Mouse (Mus musculus): Measurements from ENCODE around the gene Gm11011. TPM values are rescaled to one million over a fixed set of nuclear protein-coding genes. Genes with fewer than 3 reads are reported as not detected.

Gm11011 gene
- polyA plus RNA-seq, 1 experiment from 2014 or later = not detected

DNA sequence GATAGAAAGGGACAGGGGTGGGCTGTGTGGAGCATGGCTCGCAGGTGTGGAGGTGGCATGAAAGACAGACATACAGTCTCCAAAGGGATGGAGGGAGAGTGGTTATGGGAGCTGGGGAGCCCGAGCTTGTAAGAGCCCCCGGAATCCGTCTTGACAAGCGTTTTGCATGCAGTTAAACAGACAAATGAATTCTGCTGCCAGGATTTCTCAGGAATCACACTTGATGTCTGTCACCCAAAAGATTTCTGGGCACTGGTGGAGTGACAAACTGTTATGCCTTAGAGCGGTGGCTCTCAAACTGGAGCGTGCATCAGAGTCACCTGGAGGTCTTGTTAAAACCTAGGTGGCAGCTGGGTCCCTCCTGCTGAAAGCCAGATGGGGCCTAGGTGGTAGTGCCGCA, 10.4 kb upstream of the Gm11011 start:
- H3K4me3 ChIP-seq (ENCODE audit: low read length) = no peak overlapping the region
- 82% methylated on average over 8 of the region's 8 CpGs for WGBS
- H3K27me3 ChIP-seq (replicated peaks; ENCODE audit: control insufficient read depth, insufficient read depth, low read length) = no peaks in the 10 kb centered on the region
- no peaks in the 10 kb centered on the region for H3K36me3 ChIP-seq (ENCODE audit: control insufficient read depth, insufficient read depth, low read length)
- H3K4me1 ChIP-seq (ENCODE audit: control insufficient read depth, insufficient read depth, low read depth, low read length) = no peaks in the 10 kb centered on the region
- no peak for ATAC-seq
- H3K4me2 ChIP-seq (ENCODE audit: low read length) = no peak overlapping the region
- no peak overlapping the region for H3K9ac ChIP-seq (ENCODE audit: low read depth, low read length)
- no peaks in the 10 kb centered on the region for H3K9me3 ChIP-seq (ENCODE audit: control insufficient read depth, low read length)
- no peak overlapping the region for H3K27ac ChIP-seq (ENCODE audit: low read depth, low read length)

DNA sequence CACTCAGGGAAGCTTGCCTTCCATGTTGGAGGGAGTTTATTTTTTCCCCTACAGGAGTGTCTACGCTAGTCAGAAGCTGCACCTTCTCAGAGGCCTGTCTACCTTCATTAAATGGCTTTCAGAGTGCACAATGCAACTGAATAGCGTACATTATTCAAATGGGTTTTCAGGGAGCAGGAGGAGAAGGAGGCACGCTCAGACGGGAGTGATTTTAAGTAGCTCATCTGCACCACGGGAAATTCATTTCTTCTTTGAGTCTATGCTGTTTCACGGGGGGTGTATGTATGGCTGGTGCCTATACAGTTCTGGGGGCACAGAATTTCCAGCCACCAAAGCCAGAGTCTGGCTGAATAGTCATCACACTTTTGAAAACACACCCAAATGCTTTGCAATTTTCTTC, 9.8 kb upstream of the Gm11011 start:
- no peaks in the 10 kb centered on the region for H3K9me3 ChIP-seq (ENCODE audit: control insufficient read depth, low read length)
- no peak overlapping the region for H3K9ac ChIP-seq (ENCODE audit: low read depth, low read length)
- H3K27me3 ChIP-seq (replicated peaks; ENCODE audit: control insufficient read depth, insufficient read depth, low read length) = no peaks in the 10 kb centered on the region
- no peak overlapping the region for H3K4me2 ChIP-seq (ENCODE audit: low read length)
- no peaks in the 10 kb centered on the region for H3K36me3 ChIP-seq (ENCODE audit: control insufficient read depth, insufficient read depth, low read length)
- ATAC-seq = no peak
- 36% methylated on average over 6 of the region's 6 CpGs for WGBS
- no peaks in the 10 kb centered on the region for H3K4me1 ChIP-seq (ENCODE audit: control insufficient read depth, insufficient read depth, low read depth, low read length)
- no peak overlapping the region for H3K27ac ChIP-seq (ENCODE audit: low read depth, low read length)
- H3K4me3 ChIP-seq (ENCODE audit: low read length) = no peak overlapping the region

- Histone ChIP-seq H3K27ac (ENCODE audit: low read depth, low read length) (no peak overlapping the region), H3K4me2 (ENCODE audit: low read length) (no peak overlapping the region), H3K4me3 (ENCODE audit: low read length) (no peak overlapping the region), H3K27me3 (replicated peaks; ENCODE audit: control insufficient read depth, insufficient read depth, low read length) (no peaks in the 10 kb centered on the region), H3K9me3 (ENCODE audit: control insufficient read depth, low read length) (no peaks in the 10 kb centered on the region), H3K4me1 (ENCODE audit: control insufficient read depth, insufficient read depth, low read depth, low read length) (no peaks in the 10 kb centered on the region), H3K36me3 (ENCODE audit: control insufficient read depth, insufficient read depth, low read length) (no peaks in the 10 kb centered on the region), H3K9ac (ENCODE audit: low read depth, low read length) (no peak overlapping the region)
- no peak for ATAC-seq
- WGBS = 54% methylated on average over 3 of the region's 3 CpGs
Observed at GRCm38 (mm10) chr2:169593742-169594141, 6.2 kb upstream of the Gm11011 start.

DNA sequence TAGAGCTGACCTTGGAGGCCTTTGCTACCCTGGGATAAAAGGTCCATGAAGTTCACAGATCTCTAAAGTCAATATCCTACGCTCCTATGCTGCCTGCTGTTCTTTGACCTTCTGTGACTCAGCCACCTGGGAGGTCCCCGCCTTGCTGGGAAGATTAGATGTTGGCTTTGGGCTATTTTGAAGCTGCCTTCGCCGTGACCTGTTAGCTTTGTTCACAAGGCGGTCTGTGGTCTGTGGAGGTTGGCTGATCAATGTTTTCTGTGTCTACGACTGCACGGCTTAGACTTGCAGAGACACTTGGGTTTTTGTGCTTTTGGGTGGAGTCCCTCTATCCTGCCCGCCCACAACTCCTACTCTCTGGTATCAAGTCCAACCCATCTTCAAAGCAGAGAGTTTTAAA, 2.9 kb upstream of the Gm11011 start:
- no peak for ATAC-seq
- H3K9ac ChIP-seq (ENCODE audit: low read depth, low read length) = no peak overlapping the region
- H3K4me1 ChIP-seq (ENCODE audit: control insufficient read depth, insufficient read depth, low read depth, low read length) = no peaks in the 10 kb centered on the region
- no peak overlapping the region for H3K4me2 ChIP-seq (ENCODE audit: low read length)
- 79% methylated on average over 8 of the region's 8 CpGs for WGBS
- H3K27ac ChIP-seq (ENCODE audit: low read depth, low read length) = no peak overlapping the region
- H3K9me3 ChIP-seq (ENCODE audit: control insufficient read depth, low read length) = no peaks in the 10 kb centered on the region
- no peaks in the 10 kb centered on the region for H3K27me3 ChIP-seq (replicated peaks; ENCODE audit: control insufficient read depth, insufficient read depth, low read length)
- no peak overlapping the region for H3K4me3 ChIP-seq (ENCODE audit: low read length)
- H3K36me3 ChIP-seq (ENCODE audit: control insufficient read depth, insufficient read depth, low read length) = no peaks in the 10 kb centered on the region

DNA sequence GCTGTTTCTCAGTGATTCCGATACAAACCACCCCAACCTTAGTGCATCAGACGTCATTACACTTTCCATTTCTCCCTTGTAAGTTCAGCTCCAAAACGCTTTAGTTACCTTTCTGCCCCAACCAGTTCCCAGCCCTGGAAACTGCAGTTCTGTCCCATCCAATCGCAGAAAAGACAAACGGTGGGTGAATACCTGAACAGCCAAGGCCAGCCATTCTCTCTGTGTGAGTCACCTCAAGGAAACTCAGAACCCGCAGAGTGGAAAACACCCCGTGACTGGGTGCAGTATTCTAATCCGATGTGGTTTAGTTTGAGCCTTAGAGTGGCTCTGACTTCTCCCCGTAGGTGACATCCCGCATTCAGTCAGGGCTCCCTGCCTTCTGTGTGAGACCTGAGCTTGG, 2.2 kb upstream of the Gm11011 start:
- Histone ChIP-seq H3K27me3 (replicated peaks; ENCODE audit: control insufficient read depth, insufficient read depth, low read length) (no peaks in the 10 kb centered on the region), H3K9me3 (ENCODE audit: control insufficient read depth, low read length) (no peaks in the 10 kb centered on the region), H3K27ac (ENCODE audit: low read depth, low read length) (no peak overlapping the region), H3K4me3 (ENCODE audit: low read length) (no peak overlapping the region), H3K4me1 (ENCODE audit: control insufficient read depth, insufficient read depth, low read depth, low read length) (no peaks in the 10 kb centered on the region; the same call in 1 of the 2 replicates), H3K9ac (ENCODE audit: low read depth, low read length) (no peak overlapping the region), H3K36me3 (ENCODE audit: control insufficient read depth, insufficient read depth, low read length) (no peaks in the 10 kb centered on the region), H3K4me2 (ENCODE audit: low read length) (no peak overlapping the region)
- 95% methylated on average over 10 of the region's 10 CpGs for WGBS
- ATAC-seq = no peak

DNA sequence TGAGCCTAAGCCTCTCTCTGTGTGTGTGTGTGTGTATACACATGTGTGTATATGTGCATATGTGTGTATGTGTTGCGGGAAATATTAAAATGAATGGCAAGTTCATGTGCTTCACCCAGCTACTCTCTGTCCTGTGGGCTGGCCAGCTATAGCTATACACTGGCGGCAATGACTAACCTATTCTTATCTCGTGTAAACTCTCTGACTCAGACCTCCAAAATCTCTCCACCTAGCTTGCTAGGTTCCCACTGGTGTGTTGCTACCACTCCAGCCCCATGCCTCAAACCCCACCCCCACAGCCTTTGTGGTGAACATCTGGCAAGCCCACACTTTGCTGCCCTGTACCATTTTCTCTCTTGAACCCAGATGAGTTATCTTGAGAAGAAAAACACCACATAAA, 857 bp downstream of the Gm11011 start:
- Histone ChIP-seq H3K36me3 (ENCODE audit: control insufficient read depth, insufficient read depth, low read length) (no peaks in the 10 kb centered on the region), H3K27ac (ENCODE audit: low read depth, low read length) (no peak overlapping the region), H3K4me3 (ENCODE audit: low read length) (no peak overlapping the region), H3K4me2 (ENCODE audit: low read length) (no peak overlapping the region), H3K4me1 (ENCODE audit: control insufficient read depth, insufficient read depth, low read depth, low read length) (no peaks in the 10 kb centered on the region; the same call in 1 of the 2 replicates), H3K27me3 (replicated peaks; ENCODE audit: control insufficient read depth, insufficient read depth, low read length) (no peaks in the 10 kb centered on the region), H3K9ac (ENCODE audit: low read depth, low read length) (no peak overlapping the region), H3K9me3 (ENCODE audit: control insufficient read depth, low read length) (no peaks in the 10 kb centered on the region)
- WGBS = 90% methylated on average over 3 of the region's 3 CpGs
- ATAC-seq = no peak

GRCm38 (mm10) chr2:169585631-169586285, 1.8 kb downstream of the Gm11011 start:
- H3K9me3 ChIP-seq (ENCODE audit: control insufficient read depth, low read length) = no peaks in the 10 kb centered on the region
- no peak overlapping the region for H3K4me3 ChIP-seq (ENCODE audit: low read length)
- WGBS = 79% methylated on average over 12 of the region's 12 CpGs
- H3K4me2 ChIP-seq (ENCODE audit: low read length) = no peak overlapping the region
- H3K9ac ChIP-seq (ENCODE audit: low read depth, low read length) = no peak overlapping the region
- ATAC-seq = no peak
- H3K27ac ChIP-seq (ENCODE audit: low read depth, low read length) = no peak overlapping the region
- H3K27me3 ChIP-seq (replicated peaks; ENCODE audit: control insufficient read depth, insufficient read depth, low read length) = no peaks in the 10 kb centered on the region
- H3K4me1 ChIP-seq (ENCODE audit: control insufficient read depth, insufficient read depth, low read depth, low read length) = no peaks in the 10 kb centered on the region; the same call in 1 of the 2 replicates
- no peaks in the 10 kb centered on the region for H3K36me3 ChIP-seq (ENCODE audit: control insufficient read depth, insufficient read depth, low read length)

- no peak for ATAC-seq
- WGBS = 46% methylated on average over 15 of the region's 15 CpGs
- Histone ChIP-seq H3K4me3 (ENCODE audit: low read length) (no peak overlapping the region), H3K27me3 (replicated peaks; ENCODE audit: control insufficient read depth, insufficient read depth, low read length) (no peaks in the 10 kb centered on the region), H3K4me1 (ENCODE audit: control insufficient read depth, insufficient read depth, low read depth, low read length) (no peaks in the 10 kb centered on the region; the same call in 1 of the 2 replicates), H3K36me3 (ENCODE audit: control insufficient read depth, insufficient read depth, low read length) (no peaks in the 10 kb centered on the region), H3K4me2 (ENCODE audit: low read length) (no peak overlapping the region), H3K27ac (ENCODE audit: low read depth, low read length) (no peak overlapping the region), H3K9ac (ENCODE audit: low read depth, low read length) (no peak overlapping the region), H3K9me3 (ENCODE audit: control insufficient read depth, low read length) (no peaks in the 10 kb centered on the region)
Observed at GRCm38 (mm10) chr2:169584745-169585456, 2.6 kb downstream of the Gm11011 start.

- H3K27ac ChIP-seq (ENCODE audit: low read depth, low read length) = no peak overlapping the region
- no peaks in the 10 kb centered on the region for H3K27me3 ChIP-seq (replicated peaks; ENCODE audit: control insufficient read depth, insufficient read depth, low read length)
- no peak for ATAC-seq
- no peaks in the 10 kb centered on the region for H3K36me3 ChIP-seq (ENCODE audit: control insufficient read depth, insufficient read depth, low read length)
- H3K9me3 ChIP-seq (ENCODE audit: control insufficient read depth, low read length) = no peaks in the 10 kb centered on the region
- no peak overlapping the region for H3K4me2 ChIP-seq (ENCODE audit: low read length)
- no peaks in the 10 kb centered on the region; the same call in 1 of the 2 replicates for H3K4me1 ChIP-seq (ENCODE audit: control insufficient read depth, insufficient read depth, low read depth, low read length)
- H3K9ac ChIP-seq (ENCODE audit: low read depth, low read length) = no peak overlapping the region
- H3K4me3 ChIP-seq (ENCODE audit: low read length) = no peak overlapping the region
- WGBS = 80% methylated on average over 3 of the region's 3 CpGs
Observed at GRCm38 (mm10) chr2:169583476-169583875, 4.1 kb downstream of the Gm11011 start.
